Mouse (Mus musculus): ENCODE data around the gene 4930563M21Rik.
A peak's percentile ranks its signal among the peaks of the same experiment; 100 is the strongest.
"Not testable (repeated sequence)": the region's sequence is repeated elsewhere in the genome, so short reads cannot be mapped to it uniquely, and the experiment has no call there.

Gene 4930563M21Rik

DNA sequence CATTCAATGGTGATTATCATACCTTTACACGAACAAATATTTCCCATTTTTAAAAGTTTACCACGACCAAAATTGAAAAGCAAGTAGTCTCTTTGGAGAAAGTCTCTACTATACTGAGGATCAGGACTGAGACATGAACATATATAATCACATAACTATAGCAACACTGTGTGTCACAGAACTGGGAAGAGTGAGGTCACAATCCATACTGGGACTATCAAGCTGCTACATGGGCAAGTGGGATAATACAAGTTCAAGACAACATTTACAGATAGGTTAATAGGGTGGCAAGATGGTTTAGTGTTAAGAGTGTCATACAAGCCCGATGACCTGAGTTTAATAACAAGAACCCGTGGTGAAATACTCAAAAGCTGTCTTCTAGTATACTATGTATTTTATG is at the start of gene 4930563M21Rik:
TSS of gene 4930563M21Rik (minus strand) at position 101 of the 400 bp plus-strand sequence.
- no peak for DNase-seq (ENCODE audit: low read depth, low spot score)

DNA sequence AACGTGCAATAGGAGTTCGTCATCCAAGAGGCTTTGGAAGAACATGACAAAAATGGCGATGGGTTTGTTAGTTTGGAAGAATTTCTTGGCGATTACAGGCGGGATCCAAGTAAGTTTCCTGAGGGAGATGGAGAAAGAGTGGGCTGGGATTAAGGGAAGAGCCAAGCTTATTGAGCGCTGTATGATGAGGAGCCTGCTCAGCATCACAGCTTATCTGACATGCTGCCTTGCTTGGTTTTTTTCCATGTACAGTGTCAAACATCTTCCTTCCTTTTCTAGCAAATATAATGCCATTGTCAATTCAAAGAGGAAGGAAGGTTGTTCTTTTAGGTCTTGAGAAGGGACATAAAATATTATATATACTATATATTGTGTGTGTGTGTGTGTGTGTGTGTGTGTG is 45.8 kb upstream of the 4930563M21Rik start:
- DNase-seq (ENCODE audit: low read depth, low spot score) = no peak

DNA sequence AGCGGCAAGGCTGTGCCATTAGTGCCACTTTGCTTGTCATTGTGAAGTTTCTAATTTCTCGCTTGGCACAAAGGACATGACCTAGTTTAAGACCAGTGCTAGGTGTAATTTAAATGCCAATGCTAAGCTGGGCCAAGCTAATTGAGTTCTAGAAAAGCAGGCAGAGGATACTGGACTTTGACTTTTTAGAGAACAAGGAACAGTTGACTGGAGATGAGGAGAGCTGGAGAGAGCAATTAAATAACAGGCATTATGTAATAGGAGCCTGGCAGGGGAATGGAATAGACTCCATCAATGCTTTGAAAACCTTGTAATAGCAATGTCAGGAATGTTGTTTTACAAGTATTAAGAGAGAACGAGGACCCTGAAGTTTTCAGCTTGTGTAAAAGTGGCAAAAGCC is 43.4 kb upstream of the 4930563M21Rik start:
- no peak for DNase-seq (ENCODE audit: low read depth, low spot score)

DNA sequence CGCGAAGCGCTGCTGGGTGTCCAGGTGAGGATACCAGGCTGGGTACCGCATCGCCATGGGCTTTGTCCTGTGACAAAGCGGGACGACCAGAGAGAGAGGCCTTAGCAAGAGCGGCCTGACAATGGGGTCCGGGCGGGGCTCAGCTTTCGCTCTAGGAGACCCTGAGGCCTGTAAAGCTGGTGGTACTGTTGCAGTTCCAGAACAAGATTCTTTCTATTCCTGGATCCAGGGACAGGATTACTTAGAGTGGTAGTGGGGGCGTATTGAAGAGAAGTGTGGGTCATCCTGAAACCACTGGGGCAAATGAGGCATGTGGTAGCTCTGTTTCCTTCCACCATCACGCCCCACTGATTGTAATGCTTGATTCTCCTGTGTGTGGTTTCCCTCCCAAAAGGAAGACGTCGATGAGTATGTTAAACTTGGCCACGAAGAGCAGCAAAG is 31.9 kb upstream of the 4930563M21Rik start:
- DNase-seq (ENCODE audit: low read depth, low spot score) = no peak

DNA sequence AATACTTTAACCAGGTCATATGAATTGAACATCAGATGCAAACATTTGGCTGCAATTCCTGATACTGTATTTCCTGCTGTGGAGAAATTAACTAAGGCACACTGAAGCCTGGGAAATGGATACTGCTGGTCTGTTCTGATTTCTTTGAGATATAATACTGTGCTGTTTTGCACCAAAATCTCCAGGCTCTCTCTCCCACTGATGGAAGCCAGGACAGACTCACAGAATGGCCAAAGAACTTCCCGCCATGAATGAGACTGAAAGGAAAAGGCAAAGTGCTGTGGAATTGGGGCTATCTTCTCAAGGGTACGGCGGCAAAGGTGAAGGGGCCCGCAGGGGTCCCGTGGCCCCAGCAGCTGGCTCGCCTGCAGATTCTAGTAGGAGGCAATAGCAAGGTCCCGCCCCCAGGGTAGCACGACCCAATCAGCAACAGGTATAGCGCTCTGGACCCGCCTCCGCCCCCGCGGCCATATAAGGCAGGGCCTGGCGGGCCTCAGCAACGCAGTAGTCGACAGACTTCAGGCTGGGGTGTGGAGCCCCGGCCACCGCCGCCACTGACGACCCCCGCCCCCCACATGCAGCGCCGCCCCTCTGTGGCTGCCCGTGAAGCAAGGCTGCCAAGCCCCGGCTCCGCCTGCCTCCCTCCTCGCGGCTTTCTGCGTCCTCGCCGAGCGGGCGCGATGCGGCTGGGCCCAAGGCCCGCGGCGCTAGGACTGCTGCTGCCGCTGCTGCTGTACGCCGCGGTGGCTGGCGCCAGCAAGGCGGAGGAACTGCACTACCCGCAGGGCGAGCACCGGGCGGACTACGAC is 31.2 kb upstream of the 4930563M21Rik start, which contains the start of gene Rcn2:
TSS of gene Rcn2 (plus strand) at position 474 of the 809 bp plus-strand sequence.
- DNase-seq (ENCODE audit: low read depth, low spot score) = peak; percentile 95

DNA sequence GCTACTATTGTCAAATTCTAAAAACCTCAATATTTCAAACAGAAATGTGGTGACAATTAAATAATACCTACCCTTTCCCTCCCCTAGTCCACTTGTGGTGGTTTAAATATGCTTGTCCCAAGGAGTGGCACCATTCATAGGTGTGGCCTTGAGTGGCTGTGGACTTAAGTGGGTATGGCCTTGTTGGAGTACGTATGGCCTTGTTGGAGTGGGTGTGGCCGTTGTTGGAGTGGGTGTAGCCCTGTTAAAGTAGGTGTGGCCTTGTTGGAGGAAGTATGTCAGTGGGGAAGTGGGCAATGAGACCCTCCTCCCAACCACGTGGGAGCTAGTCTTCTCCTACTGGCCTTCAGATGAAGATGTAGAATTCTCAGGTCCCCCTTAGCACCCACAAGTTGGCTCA is 21.9 kb upstream of the 4930563M21Rik start:
- no peak for DNase-seq (ENCODE audit: low read depth, low spot score)

DNA sequence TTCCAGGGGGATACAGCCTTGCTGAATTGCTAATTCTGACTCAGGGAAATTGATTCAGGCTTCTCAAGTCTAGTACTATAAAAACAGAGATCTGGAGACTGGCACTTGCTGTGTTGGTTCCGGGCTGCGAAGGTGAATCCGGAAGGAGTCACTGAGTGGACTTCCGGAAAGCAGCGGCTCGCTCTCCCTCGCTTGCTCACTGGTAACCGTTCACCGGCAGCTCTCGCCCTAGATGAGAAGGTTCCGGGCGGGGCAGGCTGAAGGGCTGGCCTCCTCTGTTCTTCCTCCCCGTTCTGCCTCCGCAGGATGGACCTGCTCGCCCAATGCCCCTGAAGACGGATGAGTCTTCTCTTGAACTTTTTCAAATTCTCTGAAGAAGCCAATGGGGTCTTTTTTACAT is 16.9 kb upstream of the 4930563M21Rik start:
- no peak for DNase-seq (ENCODE audit: low read depth, low spot score)

DNA sequence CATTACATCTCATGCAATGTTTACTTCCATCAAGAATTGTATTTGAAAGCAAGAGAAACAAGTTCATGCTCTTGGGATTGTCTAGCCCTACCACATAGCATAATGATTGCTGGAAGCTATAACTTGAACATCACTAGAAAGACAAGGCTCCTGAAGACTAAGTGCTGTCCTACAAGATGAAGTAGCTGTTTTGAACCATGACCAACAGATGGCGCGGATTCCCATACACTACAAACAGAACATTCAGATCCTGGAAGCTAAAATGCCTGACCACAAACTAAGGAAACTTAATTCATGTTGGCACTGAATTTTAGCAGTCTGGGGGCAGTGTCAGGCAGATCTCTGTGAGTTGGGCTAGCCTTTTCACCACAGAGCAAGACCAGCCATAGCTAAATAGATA is 14.4 kb upstream of the 4930563M21Rik start:
- DNase-seq (ENCODE audit: low read depth, low spot score) = peak; percentile 31

DNA sequence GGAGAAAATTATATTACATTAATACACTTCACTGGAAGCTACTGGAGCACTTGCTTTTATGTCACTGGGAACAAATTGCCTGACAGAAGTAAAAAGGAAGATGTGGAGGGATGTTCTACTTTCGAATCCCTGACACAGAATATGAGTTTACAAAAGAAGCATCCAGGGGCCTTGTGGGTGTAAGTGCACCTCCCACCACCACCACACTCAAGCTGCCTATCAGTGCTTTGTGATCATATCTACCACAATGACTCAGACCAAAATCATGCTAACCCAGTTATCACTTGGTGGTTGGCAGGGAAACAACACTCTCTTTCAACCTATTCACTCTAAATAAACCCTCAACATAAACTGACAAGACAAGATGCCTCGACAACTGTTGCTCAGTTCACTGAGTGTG is 5.7 kb downstream of the 4930563M21Rik start:
- DNase-seq (ENCODE audit: low read depth, low spot score) = not testable (repeated sequence)

DNA sequence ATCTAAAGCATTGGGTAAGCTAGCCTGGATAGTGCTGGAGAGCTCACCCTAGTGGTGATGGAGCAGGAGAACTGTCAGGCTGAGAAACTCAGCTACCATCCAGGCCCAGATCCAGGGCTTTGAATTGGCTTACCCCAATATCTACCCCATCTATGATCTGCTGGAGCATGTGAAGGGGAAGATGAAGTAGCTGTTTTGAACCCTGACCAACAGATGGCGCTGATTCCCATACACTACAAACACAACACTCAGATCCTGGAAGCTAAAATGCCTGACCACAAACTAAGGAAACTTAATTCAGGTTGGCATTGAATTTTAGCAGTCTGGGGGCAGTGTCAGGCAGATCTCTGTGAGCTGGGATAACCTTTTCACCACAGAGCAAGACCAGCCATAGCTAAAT is 63.5 kb downstream of the 4930563M21Rik start:
- DNase-seq (ENCODE audit: low read depth, low spot score) = peak; percentile 62

DNA sequence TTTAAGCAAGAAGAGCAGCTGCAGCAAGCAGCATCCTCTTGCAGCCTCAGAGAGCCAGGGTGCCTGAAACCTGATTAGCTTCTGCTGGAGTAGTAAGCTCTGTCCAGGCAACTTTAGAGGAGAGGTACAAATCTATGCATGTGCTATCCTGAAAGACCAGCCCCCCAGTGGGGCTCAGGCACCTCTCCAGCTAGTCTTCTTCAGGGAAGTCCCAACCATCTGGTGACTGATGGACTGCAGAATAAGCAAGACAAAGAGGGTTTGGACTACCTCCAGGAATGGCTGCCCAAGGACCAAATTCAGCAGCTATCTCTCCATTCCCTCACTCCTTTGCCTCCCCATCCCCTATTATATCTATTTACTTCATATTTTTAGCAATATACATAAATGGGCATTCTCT is 69.0 kb downstream of the 4930563M21Rik start:
- no peak for DNase-seq (ENCODE audit: low read depth, low spot score)

DNA sequence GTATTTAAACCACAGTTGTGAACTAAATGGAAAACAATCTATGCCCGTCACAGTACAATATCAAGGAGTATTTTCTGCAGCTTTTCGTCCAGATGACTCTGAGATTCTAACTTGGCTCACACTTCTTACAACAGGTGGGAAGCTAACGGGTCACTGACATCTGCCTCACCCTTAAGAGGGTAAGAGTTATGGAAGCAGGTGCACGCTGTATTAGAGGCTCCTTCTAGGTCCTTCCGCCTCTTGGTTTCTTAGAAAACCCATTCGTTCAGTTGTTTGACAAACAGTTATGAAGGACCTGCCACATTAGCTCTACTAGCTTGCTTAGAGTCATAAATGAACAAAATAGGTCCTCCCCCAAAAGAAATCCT is 71.7 kb downstream of the 4930563M21Rik start:
- no peak for DNase-seq (ENCODE audit: low read depth, low spot score)

DNA sequence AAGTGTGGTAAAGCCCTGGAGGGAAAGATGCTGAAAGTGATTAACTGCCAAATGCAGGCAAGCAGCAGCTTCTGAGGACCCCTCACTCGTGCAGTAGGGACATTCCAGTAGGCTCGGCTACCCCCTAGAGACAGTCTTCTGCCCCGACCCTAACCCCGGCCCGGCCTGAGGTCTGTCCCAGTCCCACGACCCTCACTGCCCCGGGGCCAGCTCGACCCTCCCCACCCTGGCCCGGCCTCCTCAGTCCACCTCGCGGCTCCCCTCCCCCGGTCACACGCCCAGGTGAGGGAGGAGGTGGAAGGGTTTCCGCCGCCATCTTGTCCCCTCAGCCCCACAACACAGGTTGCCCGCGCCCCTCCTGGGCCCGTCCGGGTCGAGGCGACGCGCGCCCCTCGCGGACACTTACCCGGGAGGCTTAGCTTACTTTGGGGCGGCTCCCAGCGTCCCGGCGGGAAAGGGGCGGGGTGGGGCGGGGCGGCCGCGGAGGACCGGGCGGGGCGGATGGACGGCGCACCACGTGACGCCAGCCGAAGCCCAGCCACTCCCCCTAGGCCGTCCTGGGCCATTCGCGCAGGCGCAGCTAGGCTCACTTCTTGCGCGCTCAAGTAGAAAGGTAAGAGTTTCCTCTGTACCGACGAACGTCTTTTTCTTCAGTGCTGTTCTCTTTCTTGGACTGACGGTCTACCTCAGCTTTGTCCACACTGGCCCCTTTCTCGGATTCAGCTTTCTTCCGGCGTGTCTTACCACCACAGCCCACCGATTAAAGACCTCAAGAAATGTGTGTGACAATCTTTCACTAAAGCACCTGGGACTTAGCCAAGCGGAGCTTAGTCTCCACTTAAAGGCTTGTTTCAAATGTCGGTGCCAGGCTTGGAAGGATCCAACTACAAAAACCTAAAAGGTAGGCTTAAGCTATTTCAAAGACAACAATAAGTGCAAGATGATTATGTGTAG is 72.4 kb downstream of the 4930563M21Rik start, which contains the start of gene Scaper:
TSS of gene Scaper (minus strand) at position 456 of the 954 bp plus-strand sequence.
- peak; percentile 94 for DNase-seq (ENCODE audit: low read depth, low spot score)

DNA sequence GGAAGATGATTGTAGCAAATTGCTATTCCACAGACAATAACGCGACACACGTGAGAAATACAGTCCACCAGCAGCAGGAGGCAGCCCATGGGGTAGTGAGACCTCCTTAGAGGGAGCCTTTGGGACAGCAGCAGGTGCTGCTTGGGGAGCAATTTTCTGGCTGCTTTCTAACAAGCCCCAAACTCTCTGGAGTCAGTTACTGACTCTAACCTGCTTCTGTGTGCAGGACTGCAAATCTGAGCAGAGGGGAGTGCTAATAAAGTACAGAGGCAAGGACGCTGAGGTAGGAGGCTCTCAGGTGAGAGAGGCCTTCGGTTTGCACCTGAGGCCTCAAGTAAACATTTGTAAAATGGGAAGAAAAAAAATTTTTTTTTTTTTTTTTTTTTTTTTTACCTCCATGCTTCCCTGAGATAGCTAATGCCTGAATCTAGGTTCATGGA is 73.1 kb downstream of the 4930563M21Rik start:
- DNase-seq (ENCODE audit: low read depth, low spot score) = no peak

DNA sequence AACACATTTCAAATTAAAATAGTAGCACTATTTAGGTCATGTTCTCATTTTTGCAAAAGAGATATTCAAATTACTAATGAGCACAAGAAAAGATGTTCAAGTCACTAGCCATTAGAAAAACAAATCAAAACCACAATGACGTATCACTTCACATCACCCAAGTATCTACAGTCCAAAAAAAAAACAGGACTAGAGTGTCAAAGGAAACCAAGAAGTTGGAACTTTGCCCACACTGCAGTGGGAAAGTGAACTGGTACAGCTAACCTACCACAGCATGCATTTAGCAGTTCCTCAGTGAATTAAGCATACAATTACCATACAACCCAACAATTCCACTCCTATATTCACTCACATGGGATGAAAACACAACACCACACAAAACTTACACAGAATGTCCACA is 77.9 kb downstream of the 4930563M21Rik start:
- DNase-seq (ENCODE audit: low read depth, low spot score) = no peak

DNA sequence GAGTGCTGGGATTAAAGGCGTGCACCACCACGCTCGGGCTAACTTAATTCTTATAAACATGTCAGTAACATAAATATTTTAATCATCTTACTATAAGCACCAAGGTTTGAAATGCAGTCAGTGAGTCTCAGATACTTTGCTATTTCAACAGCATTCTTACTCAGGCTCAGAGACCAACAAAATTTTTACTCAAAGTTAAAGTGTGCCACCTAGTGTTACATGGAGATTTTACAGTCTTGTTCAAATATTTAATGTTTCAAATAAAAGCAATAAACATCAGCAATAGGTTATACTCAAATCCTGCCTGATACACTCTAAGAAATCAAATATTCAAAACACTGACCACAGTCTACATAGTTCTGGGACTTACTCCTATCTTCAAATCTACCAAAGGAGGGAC is 91.8 kb downstream of the 4930563M21Rik start:
- DNase-seq (ENCODE audit: low read depth, low spot score) = peak; percentile 26

DNA sequence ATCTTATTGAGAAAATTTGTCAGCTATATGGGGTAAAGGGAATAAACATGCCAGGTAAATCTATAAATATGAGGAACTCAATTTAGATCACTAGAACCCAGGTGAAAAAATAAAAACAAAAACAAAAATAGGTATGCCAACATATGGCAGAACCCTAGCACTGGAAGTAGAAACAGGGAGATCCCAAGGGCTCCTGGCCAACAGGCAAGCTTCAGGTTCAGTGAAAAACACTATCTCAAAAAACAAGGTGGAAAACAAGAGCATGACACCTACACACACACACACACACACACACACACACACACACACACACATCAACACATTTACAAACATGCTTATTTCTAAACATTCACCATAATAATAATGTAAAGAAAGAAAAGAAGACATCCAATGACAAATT is 93.6 kb downstream of the 4930563M21Rik start:
- DNase-seq (ENCODE audit: low read depth, low spot score) = no peak
